Mouse (Mus musculus) natural killer cell, adult 2 months (primary cell): ENCODE measurements around the gene Atp11b.

Experiments used
- DNase-seq, 2 experiments: peaks; one replicate each; pipeline ENCODE4 v3.0.0; 2022; ENCODE audit warnings: low spot score in 2 of 2

Gene Atp11b

GRCm38 (mm10) chr3:35753825-35754767 lies at the start of gene Atp11b:
Gene Atp11b (plus strand): TSS chr3:35754106.
- DNase-seq: peak; percentile 84 to 88

- no peak for DNase-seq
Measured at GRCm38 (mm10) chr3:35704328-35704613, 49.6 kb upstream of the Atp11b start.

- no peak for DNase-seq
Measured at GRCm38 (mm10) chr3:35719531-35720205, 34.2 kb upstream of the Atp11b start.

GRCm38 (mm10) chr3:35720801-35721200 lies 33.1 kb upstream of the Atp11b start:
- DNase-seq: peak; percentile 70 to 79

GRCm38 (mm10) chr3:35721818-35722446 lies 32.0 kb upstream of the Atp11b start:
- no peak for DNase-seq

- no peak for DNase-seq
Measured at GRCm38 (mm10) chr3:35722811-35723210, 31.1 kb upstream of the Atp11b start.

GRCm38 (mm10) chr3:35723586-35724322 lies 30.2 kb upstream of the Atp11b start:
- no peak for DNase-seq

GRCm38 (mm10) chr3:35725096-35725495 lies 28.8 kb upstream of the Atp11b start:
- DNase-seq: no peak

GRCm38 (mm10) chr3:35726936-35727335 lies 27.0 kb upstream of the Atp11b start:
- no peak for DNase-seq

GRCm38 (mm10) chr3:35729490-35729889 lies 24.4 kb upstream of the Atp11b start:
- DNase-seq: no peak

GRCm38 (mm10) chr3:35731981-35732777 lies 21.7 kb upstream of the Atp11b start:
- peak; percentile 40 to 62 for DNase-seq

- DNase-seq: no peak
Measured at GRCm38 (mm10) chr3:35732778-35733147, 21.1 kb upstream of the Atp11b start.

- DNase-seq: no peak
Measured at GRCm38 (mm10) chr3:35734509-35734908, 19.4 kb upstream of the Atp11b start.

- no peak for DNase-seq
Measured at GRCm38 (mm10) chr3:35738071-35738470, 15.8 kb upstream of the Atp11b start.

GRCm38 (mm10) chr3:35745010-35745409 lies 8.9 kb upstream of the Atp11b start:
- no peak for DNase-seq

- peak; percentile 66 to 73 for DNase-seq
Measured at GRCm38 (mm10) chr3:35746840-35747456, 7.0 kb upstream of the Atp11b start.

GRCm38 (mm10) chr3:35750286-35750685 lies 3.6 kb upstream of the Atp11b start:
- DNase-seq: no peak

GRCm38 (mm10) chr3:35751724-35752123 lies 2.2 kb upstream of the Atp11b start:
- no peak for DNase-seq

- DNase-seq: peak; percentile 24 to 37
Measured at GRCm38 (mm10) chr3:35762735-35763134, 8.8 kb downstream of the Atp11b start.
